ENCODE assay signal across 16 mouse cellular contexts in genomic region chr1:167249252-167249651, GRCm38 (mm10). TPM values are rescaled to one million over a fixed set of nuclear protein-coding genes. Genes with fewer than 3 reads are reported as not detected.
A peak's percentile ranks its signal among the peaks of the same experiment; 100 is the strongest.
DNase-seq lines count a peak whose midpoint lies in the region; ATAC-seq and TF ChIP-seq lines count a peak whose summit lies in the region.
"Had no signal": no experiment of that assay in that cellular context is flagged by ENCODE, and none has a peak within 500 bp of the region (broad histone marks: within the 10 kb centered on the region; RNA-seq: fewer than 3 reads in every experiment).

No protein-coding gene starts in this region.

- TF ChIP-seq CTCF in hindbrain, postnatal 0 days (IDR thresholded peaks at IDR 0.05; ENCODE audit: low read depth), result no peak

- no peaks in the 10 kb centered on the region for H3K27me3 ChIP-seq in hindbrain, embryonic 12.5 days
- no peaks in the 10 kb centered on the region for H3K27me3 ChIP-seq in hindbrain, postnatal 0 days (ENCODE audit: insufficient read depth, low read length)
- H3K27me3 ChIP-seq in lung, embryonic 15.5 days, result no peaks in the 10 kb centered on the region
- H3K27me3 ChIP-seq in limb, embryonic 10.5 days (ENCODE audit: low read depth, poor library complexity, severe bottlenecking), result no peaks in the 10 kb centered on the region
- H3K27me3 ChIP-seq: embryonic facial prominence, embryonic 12.5 days; heart, embryonic 12.5 days had no signal

- intact Hi-C loops in left cerebral cortex, postnatal 4 days (cut with DNase I), result no loop called here

- 87% methylated on average over 19 of the region's 19 CpGs for WGBS in hindbrain, embryonic 12.5 days
- WGBS in hindbrain, postnatal 0 days, result 77% methylated on average over 19 of the region's 19 CpGs
- 82% methylated on average over 19 of the region's 19 CpGs for WGBS in lung, embryonic 15.5 days
- 93% methylated on average over 19 of the region's 19 CpGs for WGBS in limb, embryonic 10.5 days

- peaks cover 32% of the 10 kb centered on the region for H3K4me1 ChIP-seq in hindbrain, embryonic 12.5 days
- 0 out of 2 replicates have a peak, but pooled peaks cover 4% of the 10 kb centered on the region for H3K4me1 ChIP-seq in hindbrain, postnatal 0 days (ENCODE audit: insufficient read depth, low read length)
- peaks cover 63% of the 10 kb centered on the region for H3K4me1 ChIP-seq in lung, embryonic 15.5 days
- peaks cover 35% of the 10 kb centered on the region for H3K4me1 ChIP-seq in limb, embryonic 10.5 days

- no peak overlapping the region for H3K9ac ChIP-seq in hindbrain, embryonic 12.5 days
- H3K9ac ChIP-seq in hindbrain, postnatal 0 days (replicated peaks; ENCODE audit: low read length), result no peak overlapping the region
- H3K9ac ChIP-seq in lung, embryonic 15.5 days, result no peak overlapping the region
- H3K9ac ChIP-seq: embryonic facial prominence, embryonic 12.5 days; heart, embryonic 12.5 days had no signal

- no peak for DNase-seq in hindbrain, postnatal 0 days (ENCODE audit: low spot score)
- DNase-seq in lung, postnatal 25 days (ENCODE audit: low spot score), result no peak
- peak; percentile 68 for DNase-seq in brain, adult 2 months (ENCODE audit: low read depth, low spot score)
- peak; percentile 30 for DNase-seq in lung, postnatal 36 days
- DNase-seq in limb, embryonic 10.5 days (ENCODE audit: low spot score), result no peak
- DNase-seq in left cerebral cortex, postnatal 4 days, result no peak
- DNase-seq: adrenal gland, adult 2 months; gastrocnemius, postnatal 10 days; kidney, adult 2 months; spleen, adult 18-20 months; thymus, adult 2 months had no signal

- ATAC-seq in hindbrain, embryonic 12.5 days (ENCODE audit: low FRiP score), result no peak
- no peak for ATAC-seq in hindbrain, postnatal 0 days
- no peak for ATAC-seq in lung, embryonic 15.5 days (ENCODE audit: borderline replicate concordance, extremely low read depth, low FRiP score, low TSS enrichment)

- no peak overlapping the region for H3K4me3 ChIP-seq in hindbrain, embryonic 12.5 days
- H3K4me3 ChIP-seq in hindbrain, postnatal 0 days (ENCODE audit: low read length), result no peak overlapping the region
- no peak overlapping the region for H3K4me3 ChIP-seq in lung, embryonic 15.5 days
- no peak overlapping the region for H3K4me3 ChIP-seq in limb, embryonic 10.5 days
- H3K4me3 ChIP-seq: embryonic facial prominence, embryonic 12.5 days; forebrain, embryonic 10.5 days; heart, embryonic 12.5 days had no signal

- peak overlapping the region; percentile 12; the same call in 1 of the 2 replicates for H3K27ac ChIP-seq in hindbrain, embryonic 12.5 days
- H3K27ac ChIP-seq in hindbrain, postnatal 0 days, result no peak overlapping the region
- peak overlapping the region; percentile 19; the same call in 1 of the 2 replicates for H3K27ac ChIP-seq in lung, embryonic 15.5 days
- H3K27ac ChIP-seq in limb, embryonic 10.5 days, result no peak overlapping the region
- H3K27ac ChIP-seq: embryonic facial prominence, embryonic 12.5 days; forebrain, embryonic 10.5 days had no signal

- no peak overlapping the region for H3K4me2 ChIP-seq in hindbrain, embryonic 12.5 days (replicated peaks)
- H3K4me2 ChIP-seq in hindbrain, postnatal 0 days (ENCODE audit: low read depth, low read length), result no peak overlapping the region
- H3K4me2 ChIP-seq in lung, embryonic 15.5 days, result no peak overlapping the region
- H3K4me2 ChIP-seq: embryonic facial prominence, embryonic 12.5 days; heart, embryonic 12.5 days had no signal

- H3K36me3 ChIP-seq in hindbrain, embryonic 12.5 days, result no peaks in the 10 kb centered on the region
- no peaks in the 10 kb centered on the region for H3K36me3 ChIP-seq in hindbrain, postnatal 0 days (ENCODE audit: insufficient read depth, low read length)
- H3K36me3 ChIP-seq in lung, embryonic 15.5 days, result no peaks in the 10 kb centered on the region
- no peaks in the 10 kb centered on the region for H3K36me3 ChIP-seq in limb, embryonic 10.5 days
- H3K36me3 ChIP-seq: embryonic facial prominence, embryonic 12.5 days; heart, embryonic 12.5 days had no signal

- H3K9me3 ChIP-seq in hindbrain, embryonic 12.5 days (replicated peaks), result no peaks in the 10 kb centered on the region
- no peaks in the 10 kb centered on the region for H3K9me3 ChIP-seq in hindbrain, postnatal 0 days (ENCODE audit: low read length)
- no peaks in the 10 kb centered on the region for H3K9me3 ChIP-seq in lung, embryonic 15.5 days
- no peaks in the 10 kb centered on the region for H3K9me3 ChIP-seq in limb, embryonic 10.5 days (replicated peaks)
- H3K9me3 ChIP-seq: embryonic facial prominence, embryonic 12.5 days; forebrain, embryonic 10.5 days; heart, embryonic 12.5 days had no signal

RNA-seq across cellular contexts. Expression of gene Uck2, which starts 35.9 kb away (rescaled TPM):
- polyA plus RNA-seq in hindbrain, embryonic 12.5 days (2016; fragmentation: Nextera tagmentation; extraction: Ambion mirVana), result 98.6 and 112 TPM in 2 replicates
- 71.8 and 91.3 TPM in 2 replicates for total RNA-seq in hindbrain, postnatal 0 days (2014; rRNA removed)
- polyA plus RNA-seq in hindbrain, postnatal 0 days (2015; fragmentation: Nextera tagmentation; extraction: Ambion mirVana), result 40.1 and 44.7 TPM in 2 replicates
- 79.2 and 85.4 TPM in 2 replicates for polyA plus RNA-seq in lung, embryonic 15.5 days (2015; fragmentation: Nextera tagmentation; extraction: Ambion mirVana)
- polyA plus RNA-seq in limb, embryonic 10.5 days (2016; fragmentation: Nextera tagmentation; extraction: Ambion mirVana), result 138 and 172 TPM in 2 replicates
- 10 to 100 TPM; 80.8 to 85.6 TPM for total RNA-seq in left cerebral cortex, postnatal 4 days (2021)

RNA-seq across cellular contexts. Expression of gene Tmco1, which starts 58.9 kb away (rescaled TPM):
- polyA plus RNA-seq in hindbrain, embryonic 12.5 days (2016; fragmentation: Nextera tagmentation; extraction: Ambion mirVana), result 75.1 and 76.4 TPM in 2 replicates
- total RNA-seq in hindbrain, postnatal 0 days (2014; rRNA removed), result 47.5 and 63.2 TPM in 2 replicates
- polyA plus RNA-seq in hindbrain, postnatal 0 days (2015; fragmentation: Nextera tagmentation; extraction: Ambion mirVana), result 70.4 and 80.8 TPM in 2 replicates
- polyA plus RNA-seq in lung, embryonic 15.5 days (2015; fragmentation: Nextera tagmentation; extraction: Ambion mirVana), result 101 TPM in 2 replicates
- 60.9 and 64.4 TPM in 2 replicates for polyA plus RNA-seq in limb, embryonic 10.5 days (2016; fragmentation: Nextera tagmentation; extraction: Ambion mirVana)
- total RNA-seq in left cerebral cortex, postnatal 4 days (2021), result 10 to 100 TPM; 36.1 to 43.9 TPM

Comparison
In these comparisons a context has a peak if more than half of its experiments do, and no peak if none do; other contexts are left out.
1. H3K27ac ChIP-seq: peak in hindbrain, embryonic 12.5 days (single experiment) and lung, embryonic 15.5 days (single experiment); none in hindbrain, postnatal 0 days (single experiment) and limb, embryonic 10.5 days (single experiment).
2. DNase-seq: peak in brain, adult 2 months (single experiment) and lung, postnatal 36 days (single experiment); none in hindbrain, postnatal 0 days (single experiment), lung, postnatal 25 days (single experiment), limb, embryonic 10.5 days (single experiment) and left cerebral cortex, postnatal 4 days (single experiment).